Mouse (Mus musculus) midbrain, embryonic 13.5 days (tissue): ENCODE measurements around the gene Cryba4. TPM values are rescaled to one million over a fixed set of nuclear protein-coding genes. Genes with fewer than 3 reads are reported as not detected.

ENCODE experiments used
- ATAC-seq: fragments of 200-750 bp; cut with Nextera tagmentation; 2 replicates; pipeline ENCODE4 v1.8.0; 2017; ENCODE audit warnings: mild to moderate bottlenecking, moderate TSS enrichment, moderate library complexity
- H3K27ac ChIP-seq: fragments of 300-500 bp; sonication (generic); 2 replicates; pipeline ENCODE4 v1.5.1; 2015; ENCODE audit warnings: inconsistent platforms, mild to moderate bottlenecking, moderate library complexity
- H3K27me3 ChIP-seq: fragments of 300-500 bp; sonication (generic); 2 replicates; pipeline ENCODE4 v1.6.1; 2015; ENCODE audit warnings: mild to moderate bottlenecking, inconsistent platforms
- H3K36me3 ChIP-seq: fragments of 300-500 bp; sonication (generic); 2 replicates; pipeline ENCODE4 v1.6.1; 2015; ENCODE audit warnings: mild to moderate bottlenecking, inconsistent platforms
- H3K4me1 ChIP-seq: fragments of 300-500 bp; sonication (generic); replicated peaks from 2 replicates; pipeline ENCODE4 v1.6.1; 2015; ENCODE audit warnings: inconsistent platforms
- H3K4me2 ChIP-seq: fragments of 300-500 bp; sonication (generic); replicated peaks from 2 replicates; pipeline ENCODE4 v1.6.1; 2015; ENCODE audit warnings: moderate library complexity, mild to moderate bottlenecking, inconsistent platforms
- H3K4me3 ChIP-seq: fragments of 300-500 bp; sonication (generic); replicated peaks from 2 replicates; pipeline ENCODE4 v1.5.1; 2015; ENCODE audit warnings: mild to moderate bottlenecking, inconsistent platforms
- H3K9ac ChIP-seq: fragments of 300-500 bp; sonication (generic); replicated peaks from 2 replicates; pipeline ENCODE4 v1.6.1; 2015; ENCODE audit warnings: mild to moderate bottlenecking, inconsistent platforms
- H3K9me3 ChIP-seq: fragments of 300-500 bp; sonication (generic); 2 replicates; pipeline ENCODE4 v1.6.1; 2016; ENCODE audit warnings: mild to moderate bottlenecking, inconsistent platforms
- WGBS: fragments of 180-500 bp; shearing (Covaris S2); methylation state at CpG from one replicate; pipeline ENCODE4 v1.1.7; 2015; 5-methylcytosine and 5-hydroxymethylcytosine counted together
- polyA plus RNA-seq: library from polyadenylated mRNA; unstranded; fragments of >200 nt; fragmentation: Nextera tagmentation; extraction: Ambion mirVana; gene quantifications from 2 replicates; pipeline ENCODE4 v1.2.1, GENCODE M21; 2015

Cryba4 gene
- polyA plus RNA-seq, 1 experiment from 2014 or later, result 1.7 TPM

DNA sequence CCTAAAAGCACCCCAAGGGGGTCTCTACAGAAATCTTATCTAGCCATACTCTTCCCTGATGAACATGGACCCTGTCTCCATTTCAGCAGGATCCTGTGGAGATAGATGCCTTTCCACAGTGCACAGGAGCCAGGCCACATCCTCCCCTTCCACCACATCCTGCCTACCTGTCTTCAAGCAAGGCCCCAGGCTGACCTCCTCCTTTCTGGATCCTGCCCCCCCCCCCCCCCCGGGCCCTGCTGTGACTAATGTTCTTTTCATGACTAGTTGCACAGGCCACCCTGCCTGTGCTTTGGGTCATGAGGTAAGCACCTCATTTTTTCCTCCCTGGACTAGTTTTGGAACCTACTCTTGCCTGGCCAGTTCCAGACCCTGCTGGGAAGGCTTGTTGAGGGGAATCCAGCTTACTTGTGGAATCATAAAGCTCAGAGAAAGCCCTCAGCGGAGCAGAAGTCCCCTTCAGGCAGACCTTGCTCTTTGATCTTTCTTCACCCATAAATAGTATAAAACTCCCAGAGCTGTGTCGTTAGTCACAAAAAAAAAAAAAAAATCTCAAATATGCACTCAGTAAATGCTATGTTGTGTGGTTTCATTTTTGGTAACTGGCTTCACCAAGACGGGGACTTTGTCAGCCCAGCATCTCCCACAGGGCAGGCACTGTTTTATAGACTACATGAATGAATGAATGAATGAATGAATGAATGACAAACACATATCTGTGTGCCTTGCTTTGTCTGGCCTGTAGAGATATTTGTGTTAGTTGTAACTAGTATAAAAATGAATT is 22.9 kb upstream of the Cryba4 start:
- H3K4me3 ChIP-seq, result peak overlapping the region; percentile 57
- H3K36me3 ChIP-seq, result no peaks in the 10 kb centered on the region
- WGBS, result 56% methylated on average over 3 of the region's 4 CpGs
- no peaks in the 10 kb centered on the region for H3K9me3 ChIP-seq
- no peak for ATAC-seq
- no peaks in the 10 kb centered on the region for H3K27me3 ChIP-seq
- peaks cover 53% of the 10 kb centered on the region for H3K4me1 ChIP-seq
- no peak overlapping the region for H3K9ac ChIP-seq
- peak overlapping the region; percentile 83 for H3K4me2 ChIP-seq
- H3K27ac ChIP-seq, result no peak overlapping the region

- 50% methylated on average over 2 of the region's 2 CpGs for WGBS
- Histone ChIP-seq H3K4me1 (peaks cover 41% of the 10 kb centered on the region), H3K36me3 (no peaks in the 10 kb centered on the region), H3K27ac (no peak overlapping the region), H3K9me3 (no peaks in the 10 kb centered on the region), H3K4me2 (no peak overlapping the region), H3K9ac (no peak overlapping the region), H3K4me3 (no peak overlapping the region), H3K27me3 (no peaks in the 10 kb centered on the region; the same call in 1 of the 2 replicates)
- no peak for ATAC-seq
Measured at GRCm38 (mm10) chr5:112273746-112274463, 21.6 kb upstream of the Cryba4 start.

DNA sequence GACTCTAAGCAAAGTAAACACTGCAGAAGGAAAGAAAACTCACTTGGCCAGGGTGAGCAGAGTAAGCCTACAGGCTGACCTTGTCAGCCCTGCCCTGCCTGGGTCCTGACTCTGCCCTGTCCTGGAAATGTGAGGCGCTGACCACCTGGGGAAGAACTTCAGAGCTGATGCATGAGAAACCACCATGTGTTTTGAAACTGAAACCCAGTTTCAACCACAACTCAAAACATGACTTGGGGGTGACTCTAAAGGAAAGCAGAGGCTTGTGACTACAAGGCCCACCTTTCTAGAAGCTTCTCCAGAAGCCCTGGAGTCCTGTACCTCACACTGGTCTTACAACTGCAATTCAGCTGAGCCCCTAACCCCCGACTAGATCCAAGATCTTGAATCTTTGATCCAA is 20.6 kb upstream of the Cryba4 start:
- no peak overlapping the region for H3K27ac ChIP-seq
- H3K9me3 ChIP-seq, result no peaks in the 10 kb centered on the region
- peaks cover 33% of the 10 kb centered on the region for H3K4me1 ChIP-seq
- H3K4me2 ChIP-seq, result no peak overlapping the region
- H3K27me3 ChIP-seq, result peaks cover 4% of the 10 kb centered on the region
- WGBS, result 82% methylated on average over 2 of the region's 2 CpGs
- no peak overlapping the region for H3K9ac ChIP-seq
- no peaks in the 10 kb centered on the region for H3K36me3 ChIP-seq
- H3K4me3 ChIP-seq, result no peak overlapping the region
- no peak for ATAC-seq

DNA sequence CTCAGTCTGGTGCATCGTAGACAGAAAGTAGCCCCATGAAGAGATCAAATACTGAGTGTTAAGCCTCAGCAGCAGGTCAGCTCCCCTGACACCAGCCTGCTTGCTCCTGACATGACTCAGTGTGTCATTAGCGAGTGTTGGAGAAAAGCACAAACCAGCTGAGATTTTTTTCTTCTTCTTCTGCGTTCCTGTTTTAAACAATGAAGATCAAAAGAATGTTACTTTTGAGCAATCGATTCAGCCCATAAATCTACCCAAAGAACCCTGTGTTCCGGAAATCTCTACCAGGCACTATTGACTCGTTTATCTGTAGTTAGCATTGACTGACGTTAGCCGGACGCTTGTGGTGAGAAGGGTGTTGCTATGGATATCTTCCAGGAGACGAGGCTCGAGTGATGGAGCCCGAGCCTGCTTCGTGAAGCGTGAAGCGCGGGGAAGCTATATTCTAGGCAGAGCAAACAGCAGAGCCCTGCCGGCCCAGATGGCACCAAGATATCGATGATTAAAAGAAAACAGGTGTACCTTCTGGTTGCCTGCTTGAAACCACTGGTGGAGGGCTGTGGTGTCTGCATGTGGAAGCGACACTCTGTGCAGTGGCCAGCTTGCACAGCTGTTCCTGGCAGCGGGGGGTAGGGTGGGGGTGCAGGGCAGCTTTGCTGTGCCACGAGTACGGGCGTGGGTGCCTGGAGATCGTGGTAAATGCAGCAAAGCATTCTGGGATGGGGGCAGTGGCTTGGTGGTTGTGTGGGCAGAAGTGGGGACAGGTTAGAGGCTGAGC is 18.6 kb upstream of the Cryba4 start:
- Histone ChIP-seq H3K4me1 (peaks cover 23% of the 10 kb centered on the region), H3K36me3 (no peaks in the 10 kb centered on the region), H3K4me3 (no peak overlapping the region), H3K4me2 (peak overlapping the region; percentile 29; the same call in 1 of the 2 replicates), H3K27ac (peak overlapping the region; percentile 77), H3K27me3 (peaks cover 14% of the 10 kb centered on the region), H3K9ac (peak overlapping the region; percentile 34; the same call in 1 of the 2 replicates), H3K9me3 (no peaks in the 10 kb centered on the region)
- 24% methylated on average over 24 of the region's 24 CpGs for WGBS
- ATAC-seq, result peak; percentile 59

GRCm38 (mm10) chr5:112266011-112266777 is 13.9 kb upstream of the Cryba4 start:
- peaks cover 17% of the 10 kb centered on the region for H3K4me1 ChIP-seq
- 59% methylated on average over 9 of the region's 9 CpGs for WGBS
- H3K36me3 ChIP-seq, result no peaks in the 10 kb centered on the region
- no peaks in the 10 kb centered on the region for H3K9me3 ChIP-seq
- ATAC-seq, result no peak
- H3K27ac ChIP-seq, result no peak overlapping the region
- no peak overlapping the region for H3K4me3 ChIP-seq
- peaks cover 14% of the 10 kb centered on the region for H3K27me3 ChIP-seq
- H3K9ac ChIP-seq, result no peak overlapping the region
- no peak overlapping the region for H3K4me2 ChIP-seq

DNA sequence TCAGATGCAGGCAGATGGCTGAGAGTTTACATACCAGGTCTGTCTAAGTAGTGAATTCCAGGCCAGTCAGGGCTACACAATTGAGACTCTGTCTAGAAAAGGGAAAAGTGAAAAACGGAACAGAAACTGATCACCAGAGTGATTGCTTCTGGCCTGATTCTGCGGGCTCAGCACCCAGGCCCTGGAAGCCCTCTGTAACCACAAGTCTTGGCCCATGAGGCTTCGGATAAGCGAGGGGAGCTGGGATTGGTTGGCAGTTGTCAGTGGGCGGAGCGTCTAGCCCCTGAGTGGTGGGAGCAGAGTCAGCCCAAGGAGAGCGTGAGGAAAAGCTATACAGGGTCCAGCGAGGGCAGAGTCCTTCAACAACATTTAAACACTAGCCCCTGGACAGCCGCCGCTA is 13.2 kb upstream of the Cryba4 start:
- peaks cover 15% of the 10 kb centered on the region for H3K27me3 ChIP-seq
- H3K4me1 ChIP-seq, result peaks cover 10% of the 10 kb centered on the region
- H3K4me3 ChIP-seq, result no peak overlapping the region
- 6% methylated on average over 10 of the region's 10 CpGs for WGBS
- H3K27ac ChIP-seq, result no peak overlapping the region
- H3K4me2 ChIP-seq, result no peak overlapping the region
- H3K9me3 ChIP-seq, result no peaks in the 10 kb centered on the region
- H3K9ac ChIP-seq, result no peak overlapping the region
- no peaks in the 10 kb centered on the region for H3K36me3 ChIP-seq
- ATAC-seq, result peak; percentile 56; the same call in 1 of the 2 replicates

GRCm38 (mm10) chr5:112265110-112265509 is 12.8 kb upstream of the Cryba4 start:
- Histone ChIP-seq H3K4me2 (no peak overlapping the region), H3K9ac (no peak overlapping the region), H3K27ac (no peak overlapping the region), H3K9me3 (no peaks in the 10 kb centered on the region), H3K27me3 (peaks cover 19% of the 10 kb centered on the region), H3K36me3 (no peaks in the 10 kb centered on the region), H3K4me1 (peaks cover 6% of the 10 kb centered on the region; the same call in 1 of the 2 replicates), H3K4me3 (no peak overlapping the region)
- 86% methylated on average over 5 of the region's 5 CpGs for WGBS
- no peak for ATAC-seq

DNA sequence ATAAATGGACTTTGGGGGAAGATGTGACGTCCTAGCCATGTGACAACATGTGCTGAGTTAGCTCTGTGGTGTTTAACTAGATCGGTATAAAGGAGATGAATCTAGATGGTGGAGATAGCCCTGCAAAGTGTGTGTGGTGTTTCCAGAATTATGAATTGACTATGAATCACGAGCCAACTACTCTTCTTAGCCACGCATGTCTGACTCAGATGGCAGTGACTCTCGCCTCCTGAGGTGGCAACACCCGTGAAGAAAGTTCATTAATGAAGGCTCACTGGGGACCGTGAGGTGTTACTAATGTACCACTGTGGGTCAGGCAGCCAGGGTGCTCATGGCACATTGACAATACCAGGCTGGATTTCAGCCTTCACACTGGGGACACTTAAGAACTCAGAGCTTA is 11.8 kb upstream of the Cryba4 start:
- Histone ChIP-seq H3K9me3 (no peaks in the 10 kb centered on the region), H3K4me1 (peaks cover 5% of the 10 kb centered on the region; the same call in 1 of the 2 replicates), H3K9ac (no peak overlapping the region), H3K4me3 (no peak overlapping the region), H3K27me3 (peaks cover 19% of the 10 kb centered on the region), H3K27ac (no peak overlapping the region), H3K36me3 (no peaks in the 10 kb centered on the region), H3K4me2 (no peak overlapping the region)
- ATAC-seq, result no peak
- WGBS, result 85% methylated on average over 7 of the region's 7 CpGs

DNA sequence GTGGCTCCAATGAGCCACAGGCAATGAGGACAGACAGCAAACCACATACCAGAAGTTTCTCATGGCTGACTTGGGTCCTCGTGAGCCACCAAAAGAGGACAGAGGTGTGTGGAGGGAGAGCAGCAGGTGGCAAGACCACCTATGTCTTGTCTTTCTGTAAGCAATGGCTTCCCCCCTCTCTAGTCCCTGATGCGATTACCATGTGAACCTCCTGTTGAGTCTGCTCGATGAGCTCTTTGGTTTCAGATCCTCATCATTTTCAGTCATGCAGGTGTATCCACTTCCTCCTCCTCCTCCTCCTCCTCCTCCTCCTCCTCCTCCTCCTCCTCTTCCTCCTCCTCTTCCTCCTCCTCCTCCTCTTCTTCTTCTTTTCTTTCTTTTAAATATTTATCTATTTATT is 8.5 kb upstream of the Cryba4 start:
- Histone ChIP-seq H3K4me2 (no peak overlapping the region), H3K4me3 (no peak overlapping the region), H3K9ac (no peak overlapping the region), H3K4me1 (peaks cover 4% of the 10 kb centered on the region; the same call in 1 of the 2 replicates), H3K9me3 (no peaks in the 10 kb centered on the region), H3K27ac (no peak overlapping the region), H3K27me3 (0 out of 2 replicates have a peak, but pooled peaks cover 5% of the 10 kb centered on the region), H3K36me3 (no peaks in the 10 kb centered on the region)
- WGBS, result 90% methylated on average over 3 of the region's 3 CpGs
- no peak for ATAC-seq

DNA sequence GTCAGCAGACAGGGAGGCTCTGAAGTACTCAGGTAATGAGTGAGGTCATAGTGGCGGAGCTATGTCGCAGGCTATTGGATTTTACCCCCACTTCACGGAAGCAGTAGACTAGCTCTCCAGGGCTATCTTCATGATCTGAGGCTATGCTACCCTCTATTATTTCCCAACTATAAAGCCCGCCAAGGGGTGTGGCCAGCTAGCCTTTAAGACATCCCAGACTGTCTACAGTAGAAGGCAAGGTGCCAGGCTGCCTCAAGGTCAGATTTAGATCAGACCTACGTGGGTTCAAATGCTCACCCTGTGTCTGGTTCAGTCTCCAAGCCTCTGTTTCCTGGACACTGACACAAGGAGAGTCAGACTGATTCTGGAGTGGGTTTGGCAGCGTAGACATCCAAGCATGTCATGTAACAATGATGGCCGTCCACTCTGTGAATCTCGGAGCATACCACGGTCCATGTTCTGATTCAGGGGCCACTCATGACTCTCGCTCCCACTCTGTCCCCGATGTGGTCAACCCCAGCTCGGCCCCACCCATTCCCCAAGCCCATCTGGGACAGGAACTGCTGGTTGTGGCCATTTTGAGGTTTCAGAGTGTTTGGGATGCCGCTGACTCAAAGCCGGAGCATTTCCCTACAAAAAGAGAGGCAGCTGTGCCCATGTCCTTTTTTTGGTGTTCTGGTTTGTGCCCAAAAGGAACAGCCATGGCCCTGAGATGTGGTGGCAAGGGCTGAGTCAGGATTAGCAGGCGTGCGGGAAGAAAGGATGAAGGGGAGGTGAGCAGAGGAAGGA is 7.7 kb upstream of the Cryba4 start:
- no peaks in the 10 kb centered on the region for H3K9me3 ChIP-seq
- no peak overlapping the region for H3K4me3 ChIP-seq
- no peaks in the 10 kb centered on the region for H3K4me1 ChIP-seq
- WGBS, result 91% methylated on average over 16 of the region's 16 CpGs
- ATAC-seq, result no peak
- no peak overlapping the region for H3K4me2 ChIP-seq
- H3K9ac ChIP-seq, result no peak overlapping the region
- no peaks in the 10 kb centered on the region for H3K36me3 ChIP-seq
- 0 out of 2 replicates have a peak, but pooled peaks cover 5% of the 10 kb centered on the region for H3K27me3 ChIP-seq
- H3K27ac ChIP-seq, result no peak overlapping the region

DNA sequence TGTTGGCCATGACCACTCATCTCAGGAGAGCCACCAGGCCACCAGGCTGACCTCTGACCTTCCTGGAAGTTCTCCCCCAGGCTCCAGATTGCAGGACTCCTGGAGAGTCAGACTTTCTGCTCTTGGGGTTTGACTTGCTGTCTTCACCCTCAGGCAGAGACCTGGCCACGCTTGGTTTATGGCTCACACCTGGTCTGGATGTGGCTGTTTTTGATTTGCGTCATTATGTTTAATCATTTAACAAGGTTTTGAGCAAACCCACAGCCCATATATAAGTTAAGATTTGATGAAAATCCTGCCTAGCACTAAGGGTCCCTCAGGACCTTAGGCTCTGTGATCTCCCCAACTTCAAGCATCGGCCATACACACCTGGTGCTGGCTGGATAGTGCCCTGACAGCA is 5.6 kb upstream of the Cryba4 start:
- WGBS, result 81% methylated on average over 3 of the region's 3 CpGs
- 0 out of 2 replicates have a peak, but pooled peaks cover 7% of the 10 kb centered on the region for H3K4me1 ChIP-seq
- H3K27ac ChIP-seq, result no peak overlapping the region
- 0 out of 2 replicates have a peak, but pooled peaks cover 5% of the 10 kb centered on the region for H3K27me3 ChIP-seq
- no peaks in the 10 kb centered on the region for H3K9me3 ChIP-seq
- ATAC-seq, result no peak
- H3K9ac ChIP-seq, result no peak overlapping the region
- no peak overlapping the region for H3K4me3 ChIP-seq
- H3K36me3 ChIP-seq, result no peaks in the 10 kb centered on the region
- no peak overlapping the region for H3K4me2 ChIP-seq
